ENCODE assay signal across 8 mouse cellular contexts in the genomic region with DNA sequence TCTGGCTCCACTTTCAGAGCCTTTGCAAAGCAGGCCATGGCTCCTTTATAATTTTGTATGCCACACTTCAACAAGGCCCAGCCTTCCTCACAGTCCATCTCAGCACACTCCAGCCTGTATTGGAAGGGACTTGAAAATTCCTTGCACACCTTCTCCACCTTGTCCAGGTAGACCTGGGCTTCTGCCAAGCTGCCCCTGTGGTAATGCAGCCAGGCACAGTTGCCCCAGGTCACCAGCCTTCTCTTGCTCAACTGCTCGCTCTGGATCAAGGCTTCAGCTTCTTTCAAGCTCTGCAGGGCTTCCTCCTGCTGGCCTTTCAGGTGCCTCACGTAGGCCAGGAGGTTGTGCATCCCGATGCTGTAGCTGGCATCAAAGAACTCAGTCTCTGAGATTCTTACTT. TPM values are rescaled to one million over a fixed set of nuclear protein-coding genes. Genes with fewer than 3 reads are reported as not detected.
DNase-seq lines count a peak whose midpoint lies in the region; ATAC-seq and TF ChIP-seq lines count a peak whose summit lies in the region.
"Not testable (repeated sequence)": the region's sequence is repeated elsewhere in the genome, so short reads cannot be mapped to it uniquely, and the experiment has no call there.
"Had no signal": no experiment of that assay in that cellular context is flagged by ENCODE, and none has a peak within 500 bp of the region (broad histone marks: within the 10 kb centered on the region; RNA-seq: fewer than 3 reads in every experiment).

No protein-coding gene starts in this region.

- H3K4me3 ChIP-seq in lung, embryonic 16.5 days (ENCODE audit: low read length); lung, postnatal 0 days (ENCODE audit: low read depth, low read length): not testable (repeated sequence)

- H3K36me3 ChIP-seq in lung, embryonic 16.5 days (ENCODE audit: control insufficient read depth, insufficient read depth, low read length); lung, postnatal 0 days (ENCODE audit: insufficient read depth, low read length): not testable (repeated sequence)

- ATAC-seq in lung, embryonic 16.5 days (ENCODE audit: low read depth) = 0 out of 2 replicates have a peak, but pooled peaks have one; percentile 27
- ATAC-seq in lung, postnatal 0 days = peak; percentile 53

- not testable (repeated sequence) for H3K27ac ChIP-seq in lung, embryonic 16.5 days (ENCODE audit: low read length); lung, postnatal 0 days (ENCODE audit: low read length)

- H3K27me3 ChIP-seq in lung, embryonic 16.5 days (ENCODE audit: control insufficient read depth, insufficient read depth, low read depth, low read length); lung, postnatal 0 days (replicated peaks; ENCODE audit: insufficient read depth, low read length): not testable (repeated sequence)

- H3K4me1 ChIP-seq in lung, embryonic 16.5 days (replicated peaks; ENCODE audit: control insufficient read depth, insufficient read depth, low read length); lung, postnatal 0 days (ENCODE audit: insufficient read depth, low read depth, low read length): not testable (repeated sequence)

- not testable (repeated sequence) for H3K9me3 ChIP-seq in lung, embryonic 16.5 days (ENCODE audit: control insufficient read depth, low read length); lung, postnatal 0 days (ENCODE audit: low read length)

- 0 out of 2 replicates have a peak, but pooled peaks have one; percentile 1 for TF ChIP-seq CTCF in lung, postnatal 0 days (IDR thresholded peaks at IDR 0.05)

- H3K4me2 ChIP-seq in lung, embryonic 16.5 days (ENCODE audit: low read depth, low read length); lung, postnatal 0 days (replicated peaks; ENCODE audit: low read depth, low read length): not testable (repeated sequence)

- WGBS in lung, embryonic 16.5 days = 73% methylated on average over 3 of the region's 3 CpGs
- 68% methylated on average over 3 of the region's 3 CpGs for WGBS in lung, postnatal 0 days

- not testable (repeated sequence) for H3K9ac ChIP-seq in lung, embryonic 16.5 days (ENCODE audit: low read length); lung, postnatal 0 days (replicated peaks; ENCODE audit: low read depth)

- not testable (repeated sequence) for TF ChIP-seq EP300 in lung, postnatal 0 days (IDR thresholded peaks at IDR 0.05)

- peak; percentile 87 for DNase-seq in heart, adult 11 months
- DNase-seq in kidney, postnatal 10 days = peak; percentile 13
- DNase-seq in lung, adult 18-20 months = peak; percentile 31 to 49
- peak; percentile 40 for DNase-seq in lung, postnatal 0 days (ENCODE audit: low spot score)
- DNase-seq in lung, postnatal 36 days = peak; percentile 42

RNA-seq across cellular contexts. Expression of a gene that starts 7.2 kb away (rescaled TPM):
- polyA plus RNA-seq in lung, embryonic 16.5 days (2015; fragmentation: Nextera tagmentation; extraction: Ambion mirVana) = 0.70 and 0.72 TPM in 2 replicates
- 0.90 and 1.1 TPM in 2 replicates for polyA plus RNA-seq in lung, postnatal 0 days (2015; fragmentation: Nextera tagmentation; extraction: Ambion mirVana)
- polyA plus RNA-seq: C2C12, G1E had no signal

RNA-seq across cellular contexts. Expression of a gene that starts 11.2 kb away (rescaled TPM):
- 0.70 and 0.97 TPM in 2 replicates for polyA plus RNA-seq in lung, embryonic 16.5 days (2015; fragmentation: Nextera tagmentation; extraction: Ambion mirVana)
- polyA plus RNA-seq in lung, postnatal 0 days (2015; fragmentation: Nextera tagmentation; extraction: Ambion mirVana) = 7.1 and 9.6 TPM in 2 replicates
- polyA plus RNA-seq: G1E had no signal

RNA-seq across cellular contexts. Expression of a gene that starts 13.2 kb away (rescaled TPM):
- polyA plus RNA-seq in lung, embryonic 16.5 days (2015; fragmentation: Nextera tagmentation; extraction: Ambion mirVana) = 0.25 TPM in 1 of 2 replicates, not detected in the other
- polyA plus RNA-seq in lung, postnatal 0 days (2015; fragmentation: Nextera tagmentation; extraction: Ambion mirVana) = 2.0 and 2.3 TPM in 2 replicates
- polyA plus RNA-seq: C2C12, G1E had no signal

RNA-seq across cellular contexts. Expression of a gene that starts 44.0 kb away (rescaled TPM):
- 10.7 and 13.0 TPM in 2 replicates for polyA plus RNA-seq in lung, embryonic 16.5 days (2015; fragmentation: Nextera tagmentation; extraction: Ambion mirVana)
- polyA plus RNA-seq in lung, postnatal 0 days (2015; fragmentation: Nextera tagmentation; extraction: Ambion mirVana) = 9.1 and 10.7 TPM in 2 replicates
- polyA plus RNA-seq: G1E had no signal

RNA-seq across cellular contexts. Expression of a gene that starts 46.0 kb away (rescaled TPM):
- 0.10 and 0.11 TPM in 2 replicates for polyA plus RNA-seq in lung, embryonic 16.5 days (2015; fragmentation: Nextera tagmentation; extraction: Ambion mirVana)
- 0.46 and 0.54 TPM in 2 replicates for polyA plus RNA-seq in lung, postnatal 0 days (2015; fragmentation: Nextera tagmentation; extraction: Ambion mirVana)
- polyA plus RNA-seq: C2C12, G1E had no signal

Comparison
In these comparisons a context has a peak if more than half of its experiments do, and no peak if none do; other contexts are left out.
1. DNase-seq: peak in every context shown above with its lines; median percentile 87 in heart, adult 11 months; 42 in lung, postnatal 36 days; 40 in lung, adult 18-20 months; 40 in lung, postnatal 0 days; 13 in kidney, postnatal 10 days.